In genomic region chr2:132263421-132264265, GRCm38 (mm10) we compare ENCODE assay signal across 8 mouse cellular contexts. TPM values are rescaled to one million over a fixed set of nuclear protein-coding genes. Genes with fewer than 3 reads are reported as not detected.
DNase-seq lines count a peak whose midpoint lies in the region; ATAC-seq and TF ChIP-seq lines count a peak whose summit lies in the region.

No protein-coding gene starts in this region.

- peaks cover 17% of the 10 kb centered on the region for H3K4me1 ChIP-seq in heart, embryonic 10.5 days
- peaks cover 9% of the 10 kb centered on the region for H3K4me1 ChIP-seq in embryonic facial prominence, embryonic 14.5 days (ENCODE audit: control insufficient read depth, insufficient read depth, low read length)
- no peaks in the 10 kb centered on the region for H3K4me1 ChIP-seq in hindbrain, postnatal 0 days (ENCODE audit: insufficient read depth, low read length)
- H3K4me1 ChIP-seq in liver, embryonic 15.5 days (replicated peaks): peaks cover 34% of the 10 kb centered on the region

- H3K4me2 ChIP-seq in embryonic facial prominence, embryonic 14.5 days (ENCODE audit: low read depth, low read length): peak overlapping the region; percentile 56
- peak overlapping the region; percentile 63 for H3K4me2 ChIP-seq in hindbrain, postnatal 0 days (ENCODE audit: low read depth, low read length)
- peak overlapping the region; percentile 92 for H3K4me2 ChIP-seq in liver, embryonic 15.5 days

- H3K27ac ChIP-seq in heart, embryonic 10.5 days: peak overlapping the region; percentile 96
- H3K27ac ChIP-seq in embryonic facial prominence, embryonic 14.5 days (replicated peaks; ENCODE audit: low read depth, low read length): peak overlapping the region; percentile 79
- peak overlapping the region; percentile 93 for H3K27ac ChIP-seq in hindbrain, postnatal 0 days
- peak overlapping the region; percentile 86 for H3K27ac ChIP-seq in liver, embryonic 15.5 days (replicated peaks)

- H3K36me3 ChIP-seq in heart, embryonic 10.5 days: no peaks in the 10 kb centered on the region
- H3K36me3 ChIP-seq in embryonic facial prominence, embryonic 14.5 days (ENCODE audit: control insufficient read depth, insufficient read depth, low read length): no peaks in the 10 kb centered on the region
- H3K36me3 ChIP-seq in hindbrain, postnatal 0 days (ENCODE audit: insufficient read depth, low read length): no peaks in the 10 kb centered on the region
- H3K36me3 ChIP-seq in liver, embryonic 15.5 days (replicated peaks): no peaks in the 10 kb centered on the region

- H3K4me3 ChIP-seq in heart, embryonic 10.5 days: peak overlapping the region; percentile 95
- H3K4me3 ChIP-seq in embryonic facial prominence, embryonic 14.5 days (ENCODE audit: low read depth, low read length): peak overlapping the region; percentile 84
- peak overlapping the region; percentile 97 for H3K4me3 ChIP-seq in hindbrain, postnatal 0 days (ENCODE audit: low read length)
- peak overlapping the region; percentile 96 for H3K4me3 ChIP-seq in liver, embryonic 15.5 days (replicated peaks)

- DNase-seq in heart, embryonic 10.5 days (ENCODE audit: low spot score): peak; percentile 75
- no peak for DNase-seq in heart, postnatal 4 days
- peak; percentile 53 for DNase-seq in R1 (ENCODE audit: low read depth, low spot score)
- DNase-seq in embryonic facial prominence, embryonic 14.5 days (ENCODE audit: low spot score): no peak
- peak; percentile 62 for DNase-seq in hindbrain, postnatal 0 days (ENCODE audit: low spot score)
- DNase-seq in retina, postnatal 1 day: peak; percentile 55

- no peaks in the 10 kb centered on the region for H3K9me3 ChIP-seq in heart, embryonic 10.5 days
- H3K9me3 ChIP-seq in embryonic facial prominence, embryonic 14.5 days (ENCODE audit: control insufficient read depth, low read length): no peaks in the 10 kb centered on the region
- no peaks in the 10 kb centered on the region for H3K9me3 ChIP-seq in hindbrain, postnatal 0 days (ENCODE audit: low read length)
- H3K9me3 ChIP-seq in liver, embryonic 15.5 days (replicated peaks): no peaks in the 10 kb centered on the region

- WGBS in heart, embryonic 10.5 days: under 1% methylated on average over 47 of the region's 47 CpGs
- WGBS in embryonic facial prominence, embryonic 14.5 days: 2% methylated on average over 27 of the region's 47 CpGs
- 1% methylated on average over 47 of the region's 47 CpGs for WGBS in hindbrain, postnatal 0 days
- WGBS in liver, embryonic 15.5 days (ENCODE audit: insufficient replicate concordance): under 1% methylated on average over 47 of the region's 47 CpGs

- TF ChIP-seq CTCF in hindbrain, postnatal 0 days (IDR thresholded peaks at IDR 0.05; ENCODE audit: low read depth): no peak; the same call in 1 of the 2 replicates

- no peaks in the 10 kb centered on the region for H3K27me3 ChIP-seq in heart, embryonic 10.5 days (ENCODE audit: insufficient read depth, poor library complexity, severe bottlenecking)
- no peaks in the 10 kb centered on the region for H3K27me3 ChIP-seq in embryonic facial prominence, embryonic 14.5 days (replicated peaks; ENCODE audit: control insufficient read depth, insufficient read depth, low read length)
- no peaks in the 10 kb centered on the region for H3K27me3 ChIP-seq in hindbrain, postnatal 0 days (ENCODE audit: insufficient read depth, low read length)
- no peaks in the 10 kb centered on the region for H3K27me3 ChIP-seq in liver, embryonic 15.5 days

- peak overlapping the region; percentile 87 for H3K9ac ChIP-seq in embryonic facial prominence, embryonic 14.5 days (ENCODE audit: low read depth, low read length)
- peak overlapping the region; percentile 96 for H3K9ac ChIP-seq in hindbrain, postnatal 0 days (replicated peaks; ENCODE audit: low read length)
- peak overlapping the region; percentile 92 for H3K9ac ChIP-seq in liver, embryonic 15.5 days

- peak; percentile 42; the same call in 1 of the 2 replicates for ATAC-seq in embryonic facial prominence, embryonic 14.5 days (ENCODE audit: low read depth)
- ATAC-seq in hindbrain, postnatal 0 days: peak; percentile 33
- peak; percentile 68 for ATAC-seq in liver, embryonic 15.5 days (ENCODE audit: insufficient read depth)
- no peak; the same call in 1 of the 2 replicates for ATAC-seq in megakaryocyte progenitor cell, adult 5-6 weeks (replicated peaks; ENCODE audit: poor library complexity)

RNA-seq across cellular contexts. Expression of gene Cds2, which starts 0.7 kb away (rescaled TPM):
- polyA plus RNA-seq in heart, embryonic 10.5 days (2016; fragmentation: Nextera tagmentation; extraction: Ambion mirVana): 20.0 and 20.4 TPM in 2 replicates
- total RNA-seq in heart, postnatal 4 days (2021): 10 to 100 TPM; 63.9 to 73.8 TPM
- 19.1 and 22.5 TPM in 2 replicates for polyA plus RNA-seq in embryonic facial prominence, embryonic 14.5 days (2014; fragmentation: Nextera tagmentation; extraction: Ambion mirVana)
- total RNA-seq in hindbrain, postnatal 0 days (2014; rRNA removed): 134 and 143 TPM in 2 replicates
- polyA plus RNA-seq in hindbrain, postnatal 0 days (2015; fragmentation: Nextera tagmentation; extraction: Ambion mirVana): 38.7 and 39.2 TPM in 2 replicates
- polyA plus RNA-seq in liver, embryonic 15.5 days (2015; fragmentation: Nextera tagmentation; extraction: Ambion mirVana): 8.8 and 9.6 TPM in 2 replicates
- total RNA-seq in megakaryocyte progenitor cell, adult 5-6 weeks (2015): 6.9 and 9.3 TPM in 2 replicates
- total RNA-seq in megakaryocyte progenitor cell, adult 5-6 weeks (2017): 8.6 and 10.5 TPM in 2 replicates

RNA-seq across cellular contexts. Expression of gene Pcna, which starts 10.5 kb away (rescaled TPM):
- polyA plus RNA-seq in heart, embryonic 10.5 days (2016; fragmentation: Nextera tagmentation; extraction: Ambion mirVana): 217 and 273 TPM in 2 replicates
- total RNA-seq in heart, postnatal 4 days (2021): 100 to 1,000 TPM; 182 to 184 TPM
- 222 and 238 TPM in 2 replicates for polyA plus RNA-seq in embryonic facial prominence, embryonic 14.5 days (2014; fragmentation: Nextera tagmentation; extraction: Ambion mirVana)
- total RNA-seq in hindbrain, postnatal 0 days (2014; rRNA removed): 140 and 174 TPM in 2 replicates
- 130 and 131 TPM in 2 replicates for polyA plus RNA-seq in hindbrain, postnatal 0 days (2015; fragmentation: Nextera tagmentation; extraction: Ambion mirVana)
- polyA plus RNA-seq in liver, embryonic 15.5 days (2015; fragmentation: Nextera tagmentation; extraction: Ambion mirVana): 249 and 274 TPM in 2 replicates
- total RNA-seq in megakaryocyte progenitor cell, adult 5-6 weeks (2015): 782 and 829 TPM in 2 replicates
- total RNA-seq in megakaryocyte progenitor cell, adult 5-6 weeks (2017): 543 and 606 TPM in 2 replicates

RNA-seq across cellular contexts. Expression of gene Tmem230, which starts 16.0 kb away (rescaled TPM):
- 39.4 TPM in 2 replicates for polyA plus RNA-seq in heart, embryonic 10.5 days (2016; fragmentation: Nextera tagmentation; extraction: Ambion mirVana)
- total RNA-seq in heart, postnatal 4 days (2021): 10 to 100 TPM; 22.6 to 24.4 TPM
- 50.9 and 53.7 TPM in 2 replicates for polyA plus RNA-seq in embryonic facial prominence, embryonic 14.5 days (2014; fragmentation: Nextera tagmentation; extraction: Ambion mirVana)
- total RNA-seq in hindbrain, postnatal 0 days (2014; rRNA removed): 39.1 and 44.3 TPM in 2 replicates
- 43.3 and 43.8 TPM in 2 replicates for polyA plus RNA-seq in hindbrain, postnatal 0 days (2015; fragmentation: Nextera tagmentation; extraction: Ambion mirVana)
- polyA plus RNA-seq in liver, embryonic 15.5 days (2015; fragmentation: Nextera tagmentation; extraction: Ambion mirVana): 14.7 and 15.5 TPM in 2 replicates
- 60.6 and 64.6 TPM in 2 replicates for total RNA-seq in megakaryocyte progenitor cell, adult 5-6 weeks (2015)
- 17.2 and 23.0 TPM in 2 replicates for total RNA-seq in megakaryocyte progenitor cell, adult 5-6 weeks (2017)

Comparison
In these comparisons a context has a peak if more than half of its experiments do, and no peak if none do; other contexts are left out.
1. DNase-seq: peak in heart, embryonic 10.5 days (single experiment), R1 (single experiment), hindbrain, postnatal 0 days (single experiment) and retina, postnatal 1 day (single experiment); none in heart, postnatal 4 days (single experiment) and embryonic facial prominence, embryonic 14.5 days (single experiment).
2. Peak in every context shown above with its lines, with median percentiles within 50 percentile points of each other: H3K27ac ChIP-seq, H3K4me3 ChIP-seq, H3K4me2 ChIP-seq and H3K9ac ChIP-seq.